Mouse (Mus musculus): Measurements from ENCODE around the gene Bloc1s4.

The Bloc1s4 gene

DNA sequence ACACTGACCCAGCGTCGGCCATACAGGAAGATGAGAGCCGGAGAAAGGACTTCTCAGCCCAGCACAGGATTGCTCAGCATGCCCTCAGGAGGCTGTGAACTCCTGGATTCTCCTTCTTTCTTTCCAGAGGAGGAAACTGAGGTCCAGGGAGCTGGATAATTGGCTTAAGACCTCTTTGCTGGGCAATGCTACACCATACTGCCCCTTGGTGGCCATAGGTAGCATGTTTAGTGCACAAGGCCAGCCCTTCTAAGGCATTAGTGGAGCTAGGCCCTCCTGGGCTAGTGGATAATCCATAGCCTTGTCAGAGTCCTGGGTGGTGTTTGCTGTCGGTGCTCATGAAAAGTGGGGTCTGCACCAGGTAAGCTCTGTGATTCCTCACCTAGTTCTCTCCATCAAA, 8.6 kb downstream of the Bloc1s4 start:
- no peak for DNase-seq (ENCODE audit: low spot score)

DNA sequence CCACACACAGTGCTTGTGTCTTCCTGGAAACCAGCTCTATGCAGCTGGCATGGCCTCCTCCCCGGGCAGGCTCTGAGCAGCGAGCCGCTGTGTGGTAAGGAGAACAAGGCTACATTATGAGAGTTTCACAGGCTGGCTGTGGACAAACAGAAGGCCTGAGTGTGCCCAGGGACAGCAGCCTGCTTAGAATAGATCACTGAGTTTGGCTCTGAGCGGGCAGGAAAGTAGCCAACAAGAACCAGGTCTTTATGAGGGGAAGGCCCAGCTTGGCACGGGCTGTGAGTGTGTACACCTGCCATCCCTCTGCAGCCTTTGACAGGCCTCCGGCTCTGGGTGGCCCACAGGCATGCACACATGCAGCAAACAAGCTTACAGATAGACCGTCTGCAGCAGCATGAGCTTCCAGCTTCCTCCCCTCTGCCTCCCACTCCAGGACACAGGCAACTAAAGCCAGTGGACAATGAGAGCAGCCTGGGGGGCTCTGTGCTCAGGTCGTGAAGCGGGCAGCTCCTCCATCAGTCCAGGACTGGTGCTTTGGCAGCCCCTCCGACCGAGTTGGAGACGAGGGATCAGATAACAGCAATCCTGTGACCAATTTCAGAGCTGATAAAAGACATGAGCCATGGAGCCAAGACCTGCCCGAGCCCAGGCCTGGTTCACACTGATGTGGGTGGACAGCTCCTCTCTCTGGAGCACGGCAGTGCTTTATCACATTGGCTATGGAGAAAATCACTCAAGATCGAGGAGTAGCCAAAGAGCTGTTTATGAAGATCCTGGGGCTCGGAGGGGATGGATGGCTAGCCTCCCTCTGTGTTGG, 9.4 kb downstream of the Bloc1s4 start:
- no peak for DNase-seq (ENCODE audit: low spot score)

DNA sequence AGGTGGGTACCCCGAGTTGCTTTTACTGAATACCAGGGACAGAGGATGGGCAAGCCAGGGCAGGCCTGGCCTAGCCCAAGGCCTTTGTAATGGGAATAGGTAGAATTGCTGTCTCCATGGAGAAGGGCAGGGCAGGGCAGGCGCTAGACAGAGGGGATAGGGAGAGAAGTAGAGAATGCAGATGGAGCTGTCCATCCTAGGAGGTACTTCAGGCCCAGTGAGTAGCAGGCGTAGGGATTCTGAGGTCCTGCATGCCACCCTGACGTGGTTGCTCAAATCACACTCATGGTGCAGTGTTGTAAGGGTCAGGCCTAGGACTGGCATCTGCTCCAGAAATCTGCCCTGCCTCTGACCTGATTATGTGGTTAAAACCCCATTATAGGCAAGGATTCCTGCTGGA, 10.7 kb downstream of the Bloc1s4 start:
- no peak for DNase-seq (ENCODE audit: low spot score)

DNA sequence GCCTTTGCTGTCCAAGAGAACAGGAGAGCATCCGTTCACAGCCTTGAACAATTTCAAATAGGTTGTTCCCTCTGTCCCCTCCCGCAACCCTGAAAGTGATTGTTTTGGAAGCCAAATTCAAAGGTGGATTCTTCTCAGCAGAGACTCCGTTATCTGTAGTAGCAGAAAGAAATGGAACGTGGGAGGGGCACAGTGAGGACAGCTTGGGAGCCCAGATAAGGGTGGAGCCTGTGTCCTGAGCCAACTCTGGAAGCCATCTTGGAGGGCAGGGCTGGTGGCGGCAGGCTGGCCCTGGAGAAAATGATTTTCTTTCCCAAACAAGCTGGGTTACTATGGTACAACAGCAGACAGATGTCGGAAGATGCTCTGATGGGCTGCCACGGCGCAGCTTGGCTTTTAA, 12.4 kb downstream of the Bloc1s4 start:
- peak; percentile 47 for DNase-seq (ENCODE audit: low spot score)

DNA sequence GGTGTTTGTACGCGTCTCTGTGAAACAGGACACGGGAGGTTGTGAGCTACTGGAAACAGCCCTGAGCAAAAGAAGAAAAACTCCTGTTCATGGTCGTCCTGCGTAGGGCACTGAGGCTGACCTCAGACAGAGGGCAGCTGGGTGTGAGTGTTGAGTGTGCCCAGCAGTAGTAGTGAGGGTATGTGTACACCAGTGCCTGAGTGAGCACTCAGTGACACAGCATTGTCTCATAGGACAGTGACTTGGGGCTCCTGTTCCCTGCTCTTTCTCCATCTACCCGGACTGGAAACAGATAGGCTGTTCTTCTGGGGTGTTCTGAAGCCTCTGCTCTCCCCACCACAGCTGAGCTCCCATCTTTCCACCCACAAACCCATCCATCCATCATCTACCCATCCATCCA, 13.3 kb downstream of the Bloc1s4 start:
- DNase-seq (ENCODE audit: low spot score): no peak

DNA sequence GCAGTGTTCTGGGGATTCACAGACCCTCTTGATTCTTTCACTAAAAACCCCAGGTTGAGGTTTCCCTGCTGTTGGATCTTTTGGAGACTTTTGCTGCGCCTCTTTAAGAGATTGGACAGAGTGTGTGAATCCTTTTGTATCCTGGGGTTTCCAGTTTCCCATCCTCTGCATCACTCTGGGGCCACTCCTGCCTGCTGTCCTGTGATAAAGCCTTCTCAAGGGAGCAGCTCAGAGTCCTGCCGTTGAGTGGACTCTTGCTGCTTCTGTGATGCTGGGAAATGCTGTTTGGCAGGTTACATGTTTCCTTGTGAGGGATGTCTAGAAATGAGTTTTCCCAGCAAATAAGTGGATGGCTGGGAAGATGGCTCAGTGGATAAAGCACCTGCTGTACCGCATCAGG, 15.0 kb downstream of the Bloc1s4 start:
- DNase-seq (ENCODE audit: low spot score): no peak

DNA sequence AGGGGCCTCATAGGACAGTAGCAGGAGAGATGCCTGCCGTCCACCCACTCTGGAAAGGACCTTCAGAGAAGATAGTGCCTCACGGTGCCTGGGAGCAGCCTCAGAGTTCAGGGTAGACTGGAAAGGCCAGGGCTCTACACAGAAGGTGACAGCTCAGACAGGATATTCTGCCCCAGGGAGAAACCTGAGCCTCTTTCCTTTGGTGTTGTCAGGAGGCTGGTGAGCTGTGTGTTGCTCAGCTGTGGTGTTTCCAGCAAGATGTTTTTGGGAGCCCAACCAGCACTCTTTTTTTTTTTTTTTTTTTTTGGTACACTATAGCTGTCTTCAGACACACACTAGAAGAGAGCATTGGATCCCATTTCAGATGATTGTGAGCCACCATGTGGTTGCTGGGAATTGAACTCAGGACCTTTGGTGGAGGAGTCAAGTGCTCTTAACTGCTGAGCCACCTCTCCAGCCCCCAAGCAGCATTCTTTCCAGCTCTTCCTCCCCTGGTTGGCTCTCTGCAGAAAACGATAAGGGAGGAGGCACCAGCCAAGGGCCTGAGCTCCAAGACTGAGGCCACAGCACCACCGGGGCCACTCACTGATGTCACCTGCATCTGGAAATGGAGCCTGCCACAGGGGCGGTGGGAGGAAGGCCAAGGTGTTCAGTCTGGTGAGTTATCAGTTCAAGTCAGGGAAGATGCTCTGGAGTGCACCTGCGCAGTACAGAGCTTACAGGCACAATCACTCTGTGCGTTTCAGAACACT, 16.4 kb downstream of the Bloc1s4 start:
- no peak for DNase-seq (ENCODE audit: low spot score)

DNA sequence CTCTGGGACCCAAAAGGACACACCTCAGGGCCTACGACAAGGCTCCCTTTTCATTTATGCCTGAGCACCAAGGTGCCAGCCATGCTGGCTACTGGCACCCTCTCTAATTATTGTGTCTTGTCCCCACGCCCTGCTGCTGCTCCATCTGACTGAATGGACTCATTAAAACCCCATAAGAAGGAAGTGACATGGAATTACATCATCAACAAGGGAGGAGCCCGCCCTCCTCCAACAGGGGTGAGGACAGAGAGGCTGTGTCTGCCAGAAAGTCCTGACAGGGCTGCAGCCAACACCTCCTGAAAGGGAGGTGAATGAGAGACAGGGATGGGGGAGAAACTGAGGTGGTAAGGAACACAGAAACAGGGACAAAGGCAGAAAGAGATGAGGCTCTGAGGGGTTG, 17.8 kb downstream of the Bloc1s4 start:
- no peak for DNase-seq (ENCODE audit: low spot score)

DNA sequence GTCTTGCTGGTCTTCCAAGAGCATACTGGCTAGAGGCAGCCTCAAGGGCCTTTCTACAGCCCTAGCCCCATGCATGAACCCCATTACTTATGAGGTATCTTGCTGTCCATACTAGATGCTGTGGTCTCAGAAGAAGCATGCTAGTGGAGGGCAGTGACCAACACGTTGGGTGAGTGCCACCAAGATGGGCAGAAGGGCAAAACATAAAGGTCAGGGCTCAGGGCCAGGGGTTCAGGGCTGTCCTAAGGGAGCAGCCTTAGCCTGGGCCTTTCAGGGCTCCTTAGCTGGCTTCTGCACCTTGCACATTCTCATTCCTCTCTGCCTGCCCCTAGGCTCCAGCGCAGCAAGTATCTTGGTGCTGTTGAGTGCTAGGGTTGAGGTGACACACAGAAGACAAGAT, 18.5 kb downstream of the Bloc1s4 start:
- no peak for DNase-seq (ENCODE audit: low spot score)

DNA sequence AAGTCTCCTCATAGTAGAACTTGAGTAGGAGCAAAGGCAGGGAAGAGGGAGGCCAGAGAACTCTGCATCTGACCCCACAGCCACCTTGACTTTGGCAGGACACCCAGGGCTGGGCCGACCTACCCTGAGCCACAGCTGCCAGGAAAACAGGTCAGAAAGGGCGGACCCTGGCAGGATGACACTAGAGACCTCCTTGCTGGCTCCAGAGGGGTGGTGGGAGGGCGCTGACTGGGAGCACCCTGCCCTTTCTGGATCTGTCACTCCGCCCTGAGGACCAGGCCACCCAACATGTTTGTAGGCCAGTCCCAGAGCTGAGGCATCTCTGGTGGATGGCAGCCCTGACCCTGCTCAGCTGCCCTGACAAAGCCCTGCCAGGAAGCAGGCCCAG, 19.4 kb downstream of the Bloc1s4 start:
- DNase-seq (ENCODE audit: low spot score): no peak

DNA sequence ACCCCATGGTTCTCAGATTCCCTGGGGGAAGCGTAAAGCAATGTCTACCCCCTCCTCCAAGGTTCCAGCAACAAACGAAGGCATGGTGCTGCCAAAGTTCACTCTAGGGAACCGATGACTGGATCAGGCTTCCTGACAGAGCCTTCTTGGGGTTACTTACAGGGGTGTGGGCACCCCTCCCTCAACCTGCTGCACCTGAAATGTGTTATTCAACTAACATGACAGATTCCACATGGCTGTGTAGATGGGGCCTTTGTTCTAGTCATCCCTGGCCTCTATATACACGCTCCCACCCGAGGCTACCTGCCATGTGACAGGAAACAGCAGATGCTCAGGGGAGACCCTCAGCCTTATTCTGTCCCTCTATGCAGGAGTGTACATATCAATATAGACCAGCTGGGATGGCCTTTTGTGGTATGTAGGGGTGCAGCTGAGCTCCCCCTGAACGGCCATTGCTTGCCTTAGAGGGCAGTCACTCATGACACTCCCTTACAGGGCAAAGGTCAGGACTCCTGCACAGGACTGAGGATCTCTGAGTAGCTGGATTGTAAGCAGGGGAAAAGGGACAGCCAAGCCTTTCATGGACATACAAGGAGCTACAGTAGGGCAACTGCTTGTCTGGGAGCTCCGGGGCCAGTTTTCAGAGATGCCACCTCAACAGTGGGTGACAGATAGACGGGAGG, 19.9 kb downstream of the Bloc1s4 start:
- no peak for DNase-seq (ENCODE audit: low spot score)

DNA sequence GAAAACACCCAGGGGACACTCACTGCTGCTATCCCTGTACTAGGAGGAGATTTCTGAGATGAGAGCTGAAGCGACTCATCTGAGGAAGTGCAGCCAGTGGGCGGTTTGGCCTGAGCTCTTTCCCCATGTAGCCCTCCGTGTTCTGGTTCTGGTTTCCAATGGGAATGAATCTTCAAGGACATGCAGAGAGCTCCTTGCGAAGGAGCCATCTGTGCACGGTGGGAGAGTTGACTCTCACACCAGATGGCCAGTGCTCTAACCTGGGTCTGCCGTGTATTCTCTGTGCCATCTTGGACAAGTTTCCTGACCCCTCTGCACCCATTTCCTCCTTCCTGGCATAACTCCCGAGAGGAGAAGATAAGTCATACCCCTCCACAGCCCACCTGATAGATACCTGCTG, 20.7 kb downstream of the Bloc1s4 start:
- no peak for DNase-seq (ENCODE audit: low spot score)

DNA sequence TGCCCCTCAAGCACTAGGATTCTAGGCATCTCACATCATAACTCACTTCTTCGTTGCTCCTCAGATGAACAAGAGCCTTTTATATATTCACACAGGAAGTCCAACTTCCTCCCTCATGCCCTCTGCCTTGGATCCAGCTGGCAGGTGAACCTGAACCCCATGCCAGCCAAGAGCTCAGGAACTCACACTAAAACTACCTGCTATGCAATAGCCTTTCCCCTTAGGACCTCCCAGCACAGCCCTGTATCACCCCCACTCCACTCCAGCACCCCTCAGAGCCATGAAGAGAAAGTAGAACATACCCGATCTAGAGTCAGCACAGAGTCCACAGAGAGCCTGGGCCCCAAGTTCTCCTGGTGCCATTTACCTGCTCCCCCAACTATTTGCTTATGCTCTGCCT, 21.3 kb downstream of the Bloc1s4 start:
- no peak for DNase-seq (ENCODE audit: low spot score)

DNA sequence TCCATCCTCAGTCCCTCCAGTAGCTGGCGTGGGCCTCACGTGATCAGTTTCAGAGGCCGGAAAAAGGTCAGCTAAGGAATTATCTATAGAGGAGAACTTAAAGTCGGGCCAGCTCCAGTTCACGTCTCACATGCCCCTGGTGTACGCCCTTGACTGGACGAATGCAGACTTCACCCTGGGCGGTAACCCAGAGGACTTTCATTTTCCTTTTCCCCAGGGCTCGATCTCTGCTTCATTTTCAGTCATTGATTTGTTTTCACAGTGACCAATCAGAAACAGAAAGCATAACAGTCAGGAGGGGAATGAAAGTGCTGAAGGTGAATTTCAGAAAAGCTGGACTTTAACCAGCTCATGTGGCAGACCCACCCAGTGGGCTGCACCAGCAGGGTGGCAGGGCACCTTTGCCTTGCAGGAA, 22.1 kb downstream of the Bloc1s4 start:
- DNase-seq (ENCODE audit: low spot score): no peak

DNA sequence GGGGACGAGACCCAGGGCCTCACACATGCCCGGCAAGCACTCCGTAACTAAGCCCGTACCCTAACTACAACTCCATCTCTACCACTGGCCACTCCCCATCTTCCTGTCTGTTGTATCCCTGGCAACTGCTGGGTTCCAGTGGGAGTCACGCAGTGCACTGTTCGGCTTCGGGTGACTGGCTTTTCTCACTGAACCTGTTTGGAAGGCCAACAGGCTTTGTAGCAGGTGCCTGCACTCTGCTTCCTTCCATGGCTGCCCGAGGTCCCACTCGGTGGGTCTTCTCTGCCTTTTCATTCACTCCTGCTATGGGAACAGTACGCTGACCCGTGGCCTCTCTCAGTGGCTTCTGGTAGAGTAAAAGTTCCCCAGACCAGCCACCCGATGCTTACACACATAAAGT, 22.6 kb downstream of the Bloc1s4 start:
- DNase-seq (ENCODE audit: low spot score): no peak

DNA sequence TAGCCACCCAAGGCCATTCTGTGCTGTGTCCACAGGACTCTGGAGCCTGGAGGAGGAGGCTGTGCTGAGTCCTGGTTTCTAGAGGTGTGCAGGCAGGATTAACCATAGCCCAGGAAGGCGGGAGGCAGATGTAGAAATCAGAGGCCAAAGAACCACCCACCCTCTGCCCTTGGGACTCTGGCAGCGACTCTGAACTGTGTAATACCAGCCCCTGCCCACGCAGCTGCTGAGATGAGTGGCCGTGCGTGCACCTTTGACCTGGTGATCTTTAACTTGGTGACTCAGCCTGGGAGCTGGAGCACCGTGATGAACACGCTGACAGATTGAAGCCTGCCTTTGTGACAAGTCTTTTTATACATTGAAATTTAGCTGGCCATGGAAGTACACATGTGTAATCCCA, 24.2 kb downstream of the Bloc1s4 start:
- DNase-seq (ENCODE audit: low spot score): no peak

DNA sequence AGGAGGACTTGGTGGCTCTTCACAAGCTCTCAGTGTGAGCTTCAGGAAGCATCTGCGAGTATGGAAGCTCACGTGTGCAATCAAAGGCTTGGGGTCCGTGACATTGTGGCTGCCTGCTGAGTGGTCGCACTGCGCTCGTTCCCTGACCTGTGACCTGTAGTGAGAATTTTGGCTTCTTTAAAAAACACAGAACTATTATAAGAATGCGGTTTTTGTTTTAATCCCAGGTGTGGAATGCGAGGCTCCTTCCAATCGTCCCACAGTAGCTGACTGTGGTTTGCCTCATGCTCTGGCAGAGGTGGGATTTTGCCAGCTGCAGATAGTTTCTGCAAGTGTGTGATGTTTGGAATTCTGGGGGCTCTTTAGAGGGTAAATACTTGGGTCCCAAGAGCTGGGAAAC, 25.1 kb downstream of the Bloc1s4 start:
- no peak for DNase-seq (ENCODE audit: low spot score)

DNA sequence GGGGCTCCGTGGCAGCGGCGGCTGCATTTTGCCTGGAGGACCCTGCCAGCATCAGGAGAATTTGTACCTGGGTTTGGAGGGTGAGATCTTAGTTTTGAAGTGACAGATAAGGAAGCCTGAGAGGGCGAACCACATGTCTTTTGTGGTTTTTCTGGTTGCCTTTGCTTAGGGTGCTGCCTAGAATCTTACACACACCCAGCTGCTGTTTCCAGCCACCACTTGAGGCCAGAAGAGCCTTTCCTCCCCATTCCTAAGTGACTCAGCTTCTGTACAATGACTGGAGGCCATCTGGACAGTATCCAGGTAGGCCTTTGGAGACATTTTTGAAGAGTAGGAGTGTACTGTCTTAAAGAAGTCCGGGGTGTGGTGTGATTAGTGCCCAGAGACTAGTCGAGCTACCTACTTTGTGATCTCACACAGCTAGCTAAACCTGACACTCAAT, 26.0 kb downstream of the Bloc1s4 start:
- no peak for DNase-seq (ENCODE audit: low spot score)

DNA sequence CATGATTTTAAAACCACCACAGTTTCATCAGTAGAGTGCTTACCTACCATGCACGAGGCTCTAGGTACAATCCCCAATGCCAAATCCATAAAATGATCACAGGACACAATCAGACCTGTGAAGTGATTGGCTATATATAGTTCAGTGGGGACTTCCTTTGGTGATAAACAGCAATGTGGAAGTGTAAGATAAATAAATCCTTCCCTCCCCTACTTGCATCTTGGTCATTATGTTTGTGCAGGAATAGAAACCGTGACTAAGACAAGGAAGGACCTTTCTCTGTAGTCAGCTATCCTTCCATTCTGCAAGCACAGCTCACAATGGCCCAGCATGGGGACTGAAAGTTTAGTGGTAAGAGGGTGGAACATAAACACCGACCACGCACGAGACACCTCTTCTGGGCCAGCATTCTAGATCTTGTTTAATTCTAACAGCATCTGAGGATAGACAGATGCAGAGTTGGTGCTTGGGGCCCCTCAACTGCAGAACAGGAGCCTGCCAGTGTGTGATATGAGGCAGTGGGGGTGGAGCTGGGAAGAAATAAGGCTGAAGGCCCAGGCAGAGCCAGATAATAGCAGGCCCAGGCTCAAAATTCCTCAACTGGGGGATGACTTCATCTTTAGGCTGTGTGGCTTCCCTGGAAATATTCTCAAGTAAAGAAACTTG, 27.6 kb downstream of the Bloc1s4 start:
- DNase-seq (ENCODE audit: low spot score): no peak

DNA sequence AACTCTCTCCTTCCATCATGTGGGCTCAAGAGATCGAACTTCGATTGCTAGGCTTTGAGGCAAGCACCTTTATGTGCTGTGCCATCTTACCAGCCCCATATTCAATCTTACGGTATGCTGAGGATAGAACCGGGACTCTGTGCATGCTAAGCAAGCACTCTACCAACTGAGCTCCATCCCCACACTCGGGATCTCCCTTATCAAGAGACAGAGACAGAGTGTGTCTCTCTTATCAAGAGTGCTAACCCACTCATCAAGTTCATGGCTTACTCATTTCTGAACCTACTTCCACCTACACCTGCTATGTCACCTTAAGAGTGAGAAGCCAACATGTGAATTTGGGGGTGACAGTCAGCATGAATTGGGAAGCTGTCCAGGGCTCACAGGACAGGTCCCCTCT, 28.2 kb downstream of the Bloc1s4 start:
- DNase-seq (ENCODE audit: low spot score): no peak

DNA sequence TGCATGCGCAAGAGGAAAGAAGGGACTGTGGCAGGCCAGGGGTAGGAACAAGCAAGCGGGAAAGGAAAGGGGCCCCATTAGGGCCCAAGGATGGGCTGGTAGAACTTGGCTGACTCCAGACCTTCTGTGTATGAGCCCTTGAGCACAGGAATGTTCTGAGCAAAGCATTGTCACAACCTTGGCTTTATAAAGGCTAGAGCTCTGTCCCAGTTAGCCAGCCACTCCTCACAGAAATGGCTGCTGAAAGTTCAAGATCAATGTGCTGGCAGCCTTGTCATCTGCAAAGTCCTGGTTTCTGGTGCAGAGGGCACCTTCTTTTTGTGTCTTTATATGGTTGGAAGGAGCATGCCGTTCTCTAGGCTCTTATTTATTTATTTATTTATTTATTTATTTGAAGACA, 28.8 kb downstream of the Bloc1s4 start:
- no peak for DNase-seq (ENCODE audit: low spot score)

DNA sequence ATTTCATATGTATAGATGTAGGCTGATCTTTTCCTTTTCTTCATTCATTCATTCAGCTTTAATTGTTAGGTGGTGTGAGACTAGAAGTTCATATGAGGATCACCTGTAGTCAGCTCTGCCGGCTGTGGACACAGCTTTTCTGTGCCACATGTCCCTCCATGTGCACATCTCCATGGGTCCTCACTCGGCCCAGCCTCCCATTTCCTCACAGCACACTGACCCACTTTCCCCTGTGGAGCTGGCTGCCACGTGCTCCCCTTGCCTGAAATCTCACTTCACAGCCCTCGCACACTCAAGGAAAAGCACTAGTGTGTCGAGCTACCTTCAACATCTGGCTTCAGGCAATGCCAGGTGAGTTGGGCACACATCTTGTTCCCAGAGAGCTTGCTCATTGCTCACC, 29.3 kb downstream of the Bloc1s4 start:
- no peak for DNase-seq (ENCODE audit: low spot score)

DNA sequence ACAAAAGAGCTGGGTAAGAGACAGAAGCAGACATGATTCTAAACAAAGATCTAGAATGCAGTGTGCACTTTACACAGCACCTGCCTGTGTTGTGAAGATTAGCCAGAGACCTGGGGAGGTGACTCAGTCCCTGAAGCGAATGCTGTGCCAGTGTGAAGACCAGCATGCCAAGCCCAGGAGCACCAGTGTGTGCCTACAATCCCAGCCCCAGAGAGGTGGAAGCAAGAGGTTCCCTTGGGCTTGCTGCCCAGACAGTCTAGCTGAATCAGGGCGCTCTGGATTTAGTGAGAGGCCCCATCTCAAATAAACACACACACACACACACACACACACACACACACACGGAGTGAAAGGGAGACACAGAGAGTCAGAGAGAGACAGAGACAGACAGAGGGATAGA, 30.6 kb downstream of the Bloc1s4 start:
- no peak for DNase-seq (ENCODE audit: low spot score)
